Mouse (Mus musculus) heart, adult 11 months (tissue): ENCODE results near the gene Pla2g3.

Source experiments
- DNase-seq: peaks from one replicate; pipeline ENCODE4 v3.0.0; 2022

Pla2g3 gene

DNA sequence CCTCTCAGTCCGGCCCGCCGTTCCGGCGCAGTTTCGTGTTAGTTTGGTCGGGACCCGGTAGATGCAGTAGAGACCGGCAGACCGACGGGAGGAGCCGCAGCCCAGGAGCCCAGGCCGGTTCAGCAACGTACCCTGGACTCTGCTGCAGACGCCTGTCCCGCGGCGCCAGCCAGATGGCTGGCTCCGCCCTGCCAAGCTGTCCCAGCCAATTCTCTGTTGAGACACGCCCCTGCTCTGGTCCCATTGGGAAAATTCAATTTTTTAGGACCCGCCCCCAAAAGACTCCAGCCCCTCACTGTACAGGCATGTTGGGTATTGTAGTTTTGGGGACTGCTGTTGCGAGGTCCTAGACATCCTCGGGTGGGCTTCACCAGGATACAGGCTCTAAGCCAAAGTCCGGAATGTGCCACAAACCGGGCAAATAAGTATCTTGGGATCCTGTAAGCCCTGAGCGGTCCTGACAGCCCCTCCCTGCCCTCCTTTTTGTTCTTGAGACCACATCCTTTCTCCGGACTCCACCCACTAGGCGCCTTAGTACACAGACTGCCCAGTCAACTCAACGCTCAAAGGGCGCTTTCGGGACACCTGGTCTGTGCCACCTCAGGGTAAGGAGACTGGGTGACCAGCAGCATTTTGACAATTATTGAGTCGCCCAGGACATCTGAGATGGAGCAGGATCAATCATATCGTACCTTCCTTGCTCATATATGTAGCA lies 51.2 kb downstream of the Pla2g3 start:
- DNase-seq, result peak; percentile 100

- DNase-seq, result no peak
Observed at GRCm38 (mm10) chr11:3539826-3540196, 51.7 kb downstream of the Pla2g3 start.

GRCm38 (mm10) chr11:3540451-3541085 lies 52.5 kb downstream of the Pla2g3 start, which contains the start of gene Smtn:
Gene Smtn, minus strand, starts transcription at chr11:3540612.
- DNase-seq, result peak; percentile 90

DNA sequence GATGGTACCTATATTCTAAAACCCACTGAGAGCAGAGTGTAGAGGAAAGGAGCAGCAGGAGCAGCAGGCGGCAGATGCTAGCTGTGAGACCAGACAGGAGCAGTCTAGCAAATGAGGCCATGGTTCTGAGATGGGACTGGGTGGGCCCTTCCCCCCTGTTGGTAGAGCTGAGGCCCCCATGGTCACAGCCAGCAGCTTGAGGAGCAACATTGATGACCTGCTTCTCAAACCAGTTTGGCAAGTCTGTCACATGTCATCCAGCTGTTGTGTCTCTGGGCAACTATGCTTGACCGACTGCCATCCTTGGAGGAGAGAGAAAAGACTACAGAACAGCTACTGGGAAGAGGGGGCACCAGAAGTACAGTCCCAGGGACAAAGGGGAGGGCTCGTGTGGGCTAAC lies 53.8 kb downstream of the Pla2g3 start:
- no peak for DNase-seq

DNA sequence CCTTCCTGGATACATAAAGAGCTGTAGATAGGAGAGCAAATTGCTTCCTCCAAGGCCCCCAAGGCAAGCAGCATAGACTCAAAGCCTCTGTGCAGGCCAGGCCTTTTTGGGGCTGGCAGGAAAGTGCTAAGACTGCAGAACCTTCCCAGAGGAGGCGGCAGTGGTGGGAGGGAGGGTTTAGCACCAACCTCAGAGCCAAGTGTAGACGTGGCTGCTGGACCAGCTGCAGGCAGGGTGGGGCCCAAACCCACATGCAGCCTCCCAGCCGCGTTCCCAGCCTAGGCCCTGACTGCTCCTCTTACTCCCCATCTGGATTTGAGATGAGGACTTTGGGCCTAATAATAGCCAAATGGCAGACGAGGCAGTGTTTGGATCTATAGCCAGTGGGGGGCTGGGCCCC lies 54.9 kb downstream of the Pla2g3 start:
- peak; percentile 99 for DNase-seq

DNA sequence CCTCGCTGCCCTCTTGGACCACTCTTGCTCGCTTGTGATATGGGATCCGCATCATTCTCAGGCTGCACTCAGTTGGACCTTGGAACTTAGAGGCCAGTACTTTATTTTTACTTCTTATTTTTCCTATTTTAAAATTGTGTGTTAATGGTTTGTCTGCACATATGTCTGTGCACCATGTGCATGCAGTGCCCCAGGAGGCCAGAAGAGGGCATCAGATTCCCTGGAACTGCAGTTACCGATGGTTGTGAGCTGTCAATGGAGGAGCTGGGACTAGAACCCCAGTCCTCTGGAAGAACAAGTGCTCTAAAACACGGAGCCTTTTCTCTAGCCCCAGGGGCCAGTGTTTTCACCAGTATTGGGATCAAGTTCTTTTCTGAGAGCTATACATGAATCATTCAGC lies 56.3 kb downstream of the Pla2g3 start:
- DNase-seq, result no peak

DNA sequence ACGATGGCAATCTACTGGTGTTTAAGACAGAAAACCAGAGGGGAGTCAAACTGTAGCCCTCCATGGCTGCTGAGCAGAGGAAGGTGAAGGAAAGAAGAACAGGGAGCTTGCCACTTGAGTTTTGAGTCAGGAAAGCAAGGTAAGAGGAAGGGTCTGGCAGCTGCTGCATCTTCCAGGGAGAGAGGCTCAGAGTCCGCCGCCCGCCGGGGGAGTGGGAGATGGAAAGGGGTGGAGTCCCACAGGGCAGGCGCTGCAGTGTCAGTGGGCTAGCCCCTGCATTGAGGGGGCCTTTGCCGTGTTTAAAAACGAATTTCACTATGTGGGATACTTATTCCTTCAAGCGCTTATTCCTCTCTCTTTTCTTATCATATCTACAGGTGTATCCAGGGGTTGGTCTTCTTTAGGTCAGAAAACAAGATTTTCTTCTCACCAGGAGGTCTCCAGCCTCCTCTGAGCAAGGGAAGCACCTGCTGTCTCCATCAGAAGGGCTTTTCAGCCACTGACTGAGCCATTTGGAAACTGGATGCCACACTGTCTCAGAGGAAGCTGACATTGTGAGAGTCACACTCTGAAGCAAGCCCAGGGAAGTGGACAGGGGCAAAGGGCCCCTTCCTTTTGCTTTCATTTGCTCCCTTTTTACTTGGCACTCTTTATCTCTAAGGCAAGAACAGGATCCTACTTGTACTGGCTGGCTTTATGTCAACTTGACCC lies 57.6 kb downstream of the Pla2g3 start:
- peak; percentile 94 for DNase-seq

GRCm38 (mm10) chr11:3546242-3546562 lies 58.1 kb downstream of the Pla2g3 start:
- peak; percentile 91 for DNase-seq

DNA sequence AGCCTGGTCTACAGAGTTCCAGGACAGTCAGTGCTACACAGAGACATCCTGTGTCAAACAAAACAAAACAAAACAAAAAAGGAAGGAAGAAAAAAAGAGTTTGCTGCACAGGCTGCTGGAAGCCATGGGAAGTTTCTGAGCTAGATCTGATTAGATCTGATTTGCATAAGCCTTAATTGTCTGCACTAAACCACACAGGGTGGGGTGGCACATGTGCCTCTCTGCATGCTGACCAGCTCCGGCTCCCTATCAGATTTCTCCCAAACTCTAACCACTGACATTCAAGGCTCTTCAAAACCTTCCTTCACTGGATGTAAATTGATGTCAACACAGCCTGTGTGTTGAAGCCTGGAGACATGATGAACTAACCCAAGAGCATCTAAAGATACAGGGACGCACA lies 59.0 kb downstream of the Pla2g3 start:
- DNase-seq, result no peak

DNA sequence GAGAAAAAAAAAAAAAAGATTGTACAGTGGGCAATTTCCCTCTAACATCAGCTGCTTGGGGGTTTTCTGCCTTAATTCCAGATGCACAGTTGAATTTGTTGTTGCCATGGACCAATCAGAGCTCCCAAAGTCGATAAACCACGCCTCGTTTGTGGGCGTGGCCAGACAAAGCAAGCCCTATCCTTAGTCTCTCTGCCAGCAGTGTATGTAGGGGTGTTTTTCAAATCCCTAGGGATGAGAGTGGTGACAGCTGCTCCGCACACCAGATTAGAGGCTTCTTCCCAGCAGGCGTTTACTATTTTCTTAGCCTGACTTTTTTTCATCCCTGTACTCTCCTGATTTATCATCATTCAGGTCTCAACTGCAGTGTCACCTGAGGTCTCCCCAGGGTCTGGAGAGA lies 59.9 kb downstream of the Pla2g3 start:
- peak; percentile 95 for DNase-seq

DNA sequence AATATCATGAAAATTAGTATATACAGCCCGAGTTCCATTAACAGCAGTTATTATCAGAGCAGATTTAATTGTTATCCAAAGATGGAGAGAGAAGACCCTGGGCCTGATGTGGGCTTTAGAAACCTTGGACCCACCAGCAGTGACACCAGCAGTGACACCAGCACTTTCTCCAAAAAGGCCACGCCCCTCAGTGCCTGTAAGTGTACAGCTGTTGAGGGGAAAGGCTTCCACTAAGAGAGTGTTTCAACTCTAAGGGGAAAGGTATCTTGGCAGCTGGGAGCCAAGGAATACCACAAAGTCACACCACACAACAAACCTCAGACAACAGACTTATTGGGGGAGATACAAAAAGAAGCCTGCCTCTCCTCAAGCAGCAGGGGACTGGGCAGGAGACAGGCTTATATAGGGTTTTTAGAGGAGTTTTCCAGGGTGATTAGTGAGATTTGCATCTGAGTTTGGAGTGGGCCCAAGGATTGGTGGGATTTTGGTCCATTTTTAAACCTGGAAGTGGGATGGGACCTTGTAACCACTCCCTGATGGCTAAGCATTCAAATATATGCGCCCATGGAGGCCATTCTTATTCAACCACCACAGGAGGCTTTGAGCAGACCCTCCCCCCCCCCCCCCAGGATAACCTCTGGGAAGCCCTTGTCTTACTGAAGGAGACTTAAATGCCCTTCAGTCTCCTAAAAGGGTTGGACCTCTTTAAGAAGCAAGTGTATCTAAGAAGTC lies 60.6 kb downstream of the Pla2g3 start:
- DNase-seq, result no peak
